Mouse (Mus musculus) 416B (cell line): ENCODE data around the gene Vpreb2.
"Not testable (repeated sequence)": the region's sequence is repeated elsewhere in the genome, so short reads cannot be mapped to it uniquely, and the experiment has no call there.

Experiments
- DNase-seq: peaks from one replicate; pipeline ENCODE4 v3.0.0; 2011; ENCODE audit warnings: low read depth

The Vpreb2 gene

GRCm38 (mm10) chr16:17992321-17992720 lies 12.1 kb downstream of the Vpreb2 start:
- DNase-seq = not testable (repeated sequence)

GRCm38 (mm10) chr16:17999668-18000067 lies 19.4 kb downstream of the Vpreb2 start:
- no peak for DNase-seq

- peak; percentile 51 for DNase-seq
Observed at GRCm38 (mm10) chr16:18004589-18004988, 24.4 kb downstream of the Vpreb2 start.

GRCm38 (mm10) chr16:18007083-18007482 lies 26.9 kb downstream of the Vpreb2 start:
- DNase-seq = no peak

- DNase-seq = no peak
Observed at GRCm38 (mm10) chr16:18011101-18011500, 30.9 kb downstream of the Vpreb2 start.

GRCm38 (mm10) chr16:18016482-18016881 lies 36.3 kb downstream of the Vpreb2 start:
- DNase-seq = not testable (repeated sequence)

- no peak for DNase-seq
Observed at GRCm38 (mm10) chr16:18022780-18023557, 42.7 kb downstream of the Vpreb2 start.

- DNase-seq = peak; percentile 51
Observed at GRCm38 (mm10) chr16:18027371-18027770, 47.1 kb downstream of the Vpreb2 start.
